Mouse (Mus musculus) stomach, postnatal 0 days (tissue): Measurements from ENCODE around the gene Slc2a13.

Experiments
- CTCF ChIP-seq: IDR thresholded peaks from 2 replicates; pipeline ENCODE4 v1.5.1; 2016; ENCODE audit warnings: antibody characterized with exemption, low read depth, mild to moderate bottlenecking, moderate library complexity
- EP300 ChIP-seq: optimal IDR thresholded peaks from 2 replicates; pipeline ENCODE3; 2016; ENCODE audit warnings: antibody characterized with exemption

DNA sequence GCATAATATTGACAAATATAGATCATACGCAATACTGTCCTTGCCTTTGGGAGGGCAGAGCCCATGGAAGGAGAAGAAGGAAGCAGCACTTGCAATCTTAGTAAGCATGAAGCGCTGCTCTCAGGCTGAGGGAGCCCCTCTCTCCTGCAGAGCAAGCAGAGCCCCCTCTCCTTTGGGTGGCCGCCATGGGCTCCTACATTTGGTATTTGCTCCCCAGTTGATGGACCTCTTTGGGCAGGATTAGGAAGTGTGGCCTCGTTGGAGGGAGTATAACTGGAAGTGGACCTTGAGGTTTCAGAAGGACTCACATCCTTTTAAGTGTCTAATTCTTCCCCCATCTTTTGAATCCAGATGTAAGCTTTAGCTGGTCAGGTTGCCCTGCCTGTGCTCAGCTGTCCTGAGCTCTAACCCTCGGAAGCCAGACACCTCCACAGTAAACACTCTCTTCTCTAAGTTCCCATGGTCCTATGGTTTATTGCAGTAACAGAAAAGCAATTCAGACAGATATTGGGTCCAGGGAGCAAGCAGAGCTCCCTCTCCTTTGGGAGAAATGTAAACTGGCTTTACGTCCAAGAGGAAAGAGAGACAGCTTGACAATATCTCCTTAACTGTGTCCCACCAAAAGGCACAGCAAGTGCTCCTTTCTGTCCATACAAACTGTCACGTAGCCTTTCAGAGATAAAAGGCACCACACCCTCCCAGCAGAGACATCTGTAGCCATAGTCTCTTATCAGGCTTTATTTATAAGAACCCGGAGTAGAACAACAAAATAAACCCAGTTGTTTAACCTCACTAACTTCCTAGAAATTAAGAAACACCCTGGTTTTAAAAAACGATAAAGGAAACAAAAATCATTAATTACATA lies 321.3 kb downstream of the Slc2a13 start:
- TF ChIP-seq CTCF (no peak), EP300 (no peak)
